Mouse (Mus musculus): ENCODE measurements around the gene Asnsd1.

- TF ChIP-seq POLR2A (IDR thresholded peaks at IDR 0.05; ENCODE audit: low read depth, low read length) (no peak), CTCF (IDR thresholded peaks at IDR 0.05; ENCODE audit: extremely low read depth, insufficient read length, insufficient replicate concordance, low read depth, low read length) (no peak)
These were observed 36.2 kb upstream of the Asnsd1 start for GRCm38 (mm10) chr1:53388762-53389161.
